Mouse (Mus musculus) c-Kit-positive CD71-negative TER-119-negative erythroid progenitor cells, embryonic 14.5 days (primary cell): Measurements from ENCODE around the gene Dst.
"Not testable (repeated sequence)": the region's sequence is repeated elsewhere in the genome, so short reads cannot be mapped to it uniquely, and the experiment has no call there.

Source experiments
- DNase-seq: peaks from one replicate; pipeline ENCODE4 v3.0.0-alpha.2; 2013; ENCODE audit warnings: low read depth

Gene Dst

GRCm38 (mm10) chr1:34065551-34066048 lies 157.6 kb downstream of the Dst start:
- no peak for DNase-seq

- DNase-seq = not testable (repeated sequence)
Observed at GRCm38 (mm10) chr1:34066401-34066800, 158.4 kb downstream of the Dst start.

DNA sequence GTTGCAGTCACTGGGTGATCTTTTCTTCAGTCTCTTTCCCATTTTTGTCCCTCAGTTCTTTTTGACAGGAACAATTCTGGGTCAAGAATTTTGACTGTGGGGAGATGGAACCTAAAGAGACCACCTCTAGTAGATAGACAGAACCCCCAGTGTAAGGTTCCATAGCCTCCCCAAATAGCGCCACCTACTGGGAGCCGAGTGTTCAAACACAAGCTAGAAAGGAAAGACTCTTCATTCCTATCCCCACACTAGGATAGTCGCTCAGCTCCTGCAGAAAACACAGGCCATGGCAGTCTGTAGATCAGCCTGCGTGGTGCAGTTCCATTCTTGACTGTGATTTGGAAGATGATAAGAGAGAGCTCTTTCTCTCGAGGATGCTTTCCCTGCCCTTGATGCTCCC lies 160.3 kb downstream of the Dst start:
- no peak for DNase-seq

DNA sequence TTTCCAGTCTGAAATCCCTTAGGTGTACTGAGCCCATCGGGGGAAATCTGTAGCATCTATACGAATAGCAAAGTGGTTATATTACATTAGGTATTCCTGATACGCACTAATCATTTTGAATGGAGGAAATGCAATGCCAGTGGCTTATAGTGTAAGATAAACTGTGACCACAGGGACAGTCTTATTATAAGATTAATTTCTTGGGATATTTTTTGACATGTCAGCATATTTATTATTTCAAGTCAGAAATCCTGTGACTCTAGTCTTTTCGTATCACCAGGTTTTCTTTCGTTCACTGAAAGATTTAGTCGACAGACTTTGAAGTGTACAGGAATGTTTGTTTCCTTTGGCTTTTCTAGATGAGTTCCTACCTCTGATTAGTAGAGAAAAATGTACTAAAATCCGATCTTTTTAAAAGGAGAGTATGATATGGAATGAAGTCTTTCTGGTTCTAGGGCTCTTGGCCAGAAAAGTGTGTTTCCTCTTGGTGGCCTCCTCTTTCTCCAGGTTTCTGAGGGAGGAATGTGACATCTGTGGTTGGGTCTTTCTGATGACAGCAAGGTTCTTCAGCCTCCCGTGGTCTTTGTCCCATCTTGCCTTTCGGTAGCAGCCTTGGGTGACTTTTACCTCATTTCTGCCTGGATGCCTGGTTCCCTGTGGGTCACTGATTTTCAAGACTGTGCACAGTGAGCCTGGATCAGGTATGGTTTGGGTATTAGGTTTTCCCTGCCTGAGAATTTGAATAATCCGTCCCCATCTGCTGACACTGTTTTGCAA lies 161.7 kb downstream of the Dst start:
- no peak for DNase-seq

DNA sequence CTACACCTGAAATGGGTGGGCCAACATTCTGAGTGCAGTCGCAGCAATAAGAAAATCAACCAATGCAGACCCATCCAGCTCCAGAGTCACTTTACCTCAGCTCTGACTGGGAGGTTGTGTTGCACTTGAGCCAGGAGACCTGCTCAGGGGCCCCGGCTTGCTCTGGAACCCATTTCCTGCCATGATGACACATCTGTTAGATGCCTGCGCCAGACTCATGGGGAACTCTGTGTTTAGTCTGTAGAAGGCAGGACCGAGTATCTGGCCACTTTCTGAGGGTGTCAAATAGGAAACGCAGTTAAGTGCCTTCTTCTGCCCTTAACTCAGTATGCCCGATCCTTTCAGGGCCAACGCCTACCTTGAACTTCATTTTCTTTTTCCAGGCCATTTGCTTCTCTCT lies 162.4 kb downstream of the Dst start:
- no peak for DNase-seq

GRCm38 (mm10) chr1:34070991-34071639 lies 163.1 kb downstream of the Dst start:
- no peak for DNase-seq

DNA sequence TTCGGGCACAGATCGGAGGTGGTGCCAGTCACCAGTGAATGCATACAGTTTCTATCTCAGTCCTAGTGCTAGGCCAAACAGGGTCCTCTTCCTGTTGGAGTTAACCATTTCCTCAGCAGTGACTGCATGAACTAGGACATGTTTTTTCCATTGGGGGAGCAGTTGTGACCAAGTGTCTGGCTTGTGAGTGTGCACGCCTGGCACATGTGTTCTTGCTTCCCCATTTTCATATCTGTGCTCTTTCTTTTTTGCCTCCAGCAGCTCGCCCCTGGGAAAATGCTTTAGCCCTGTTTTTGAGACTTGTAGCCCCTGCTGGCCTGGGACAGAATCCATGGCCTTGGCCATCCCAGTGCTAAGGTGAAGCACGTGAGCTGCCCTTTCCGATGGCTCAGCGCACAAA lies 164.2 kb downstream of the Dst start:
- no peak for DNase-seq

DNA sequence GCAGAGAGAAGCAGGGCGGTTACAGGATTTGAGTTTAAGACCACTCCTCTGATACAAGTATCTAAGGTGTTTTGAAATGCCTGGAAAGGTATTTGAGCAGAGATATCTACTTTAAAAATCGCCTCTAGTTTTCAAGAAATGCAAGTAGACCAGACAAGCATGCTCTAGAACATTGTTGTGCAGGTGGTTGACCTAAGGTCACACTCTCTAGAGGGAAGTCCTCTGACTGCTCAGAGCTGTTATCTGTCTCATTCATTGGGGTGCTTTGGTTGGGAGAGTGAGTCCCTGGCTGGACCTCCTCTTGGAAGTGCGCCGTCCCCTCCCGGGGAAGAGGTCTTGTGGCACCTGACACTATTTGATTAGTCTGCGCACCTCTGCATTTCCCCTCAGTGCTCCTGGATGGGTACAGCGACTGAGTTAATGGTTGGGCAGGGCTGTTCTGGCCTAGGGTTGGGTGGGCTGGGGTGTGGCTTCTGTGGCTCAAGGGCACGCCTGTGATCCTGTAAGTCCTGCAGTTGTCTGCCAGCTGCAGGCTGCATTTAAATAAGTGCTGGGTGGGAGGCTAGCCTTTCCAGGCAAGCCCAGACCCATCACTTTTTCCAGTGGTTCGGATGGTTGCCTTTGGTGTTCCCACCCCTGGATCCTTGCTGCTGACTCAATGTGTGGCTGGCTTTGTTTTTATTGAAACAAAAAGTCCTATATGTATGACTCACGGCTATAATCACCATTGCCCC lies 165.6 kb downstream of the Dst start:
- DNase-seq = no peak

DNA sequence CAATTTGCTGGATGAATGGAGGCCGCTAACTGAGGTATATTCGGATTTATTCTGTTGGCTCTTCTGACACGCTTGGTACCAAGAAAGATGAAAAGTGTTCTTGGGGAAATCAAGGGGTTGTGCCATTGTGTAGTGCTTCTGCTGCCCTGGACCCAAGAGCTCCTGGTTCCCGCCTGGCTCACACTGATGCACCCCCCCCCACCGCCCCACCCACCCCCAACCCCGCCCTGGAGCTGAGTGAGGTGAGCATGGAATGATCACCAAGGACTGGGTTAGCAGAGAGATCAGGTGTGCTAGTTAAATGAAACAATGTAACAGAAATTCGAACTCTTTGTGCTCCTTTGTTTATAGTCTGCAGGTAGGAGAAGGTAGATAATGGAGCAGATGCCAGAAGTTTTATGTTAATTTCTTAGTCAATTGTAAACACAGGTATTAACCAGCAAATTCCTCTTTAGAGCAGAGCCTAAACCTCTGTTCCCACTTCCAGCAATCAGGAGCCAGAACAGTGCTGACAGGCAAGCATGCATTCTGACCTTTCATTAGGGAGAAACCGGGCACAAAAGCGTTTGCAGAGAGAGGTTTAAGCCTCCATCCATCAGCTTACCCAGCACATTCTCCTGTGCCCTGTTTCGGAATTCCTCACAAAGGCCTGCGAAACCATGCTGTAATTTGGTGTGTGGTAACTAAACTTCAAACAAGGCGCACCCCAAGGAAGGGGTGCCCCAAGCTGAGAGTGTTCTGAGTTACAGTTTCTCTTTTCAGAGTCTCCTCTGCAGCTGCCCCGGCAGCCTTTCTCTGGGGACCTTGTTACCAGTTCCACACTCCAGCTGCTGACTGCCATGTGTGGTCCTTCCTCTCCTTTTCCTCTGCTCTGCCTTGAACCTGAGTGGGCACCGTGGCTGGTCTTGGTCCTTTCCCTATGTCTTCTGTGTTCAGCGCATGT lies 166.5 kb downstream of the Dst start:
- DNase-seq = no peak

DNA sequence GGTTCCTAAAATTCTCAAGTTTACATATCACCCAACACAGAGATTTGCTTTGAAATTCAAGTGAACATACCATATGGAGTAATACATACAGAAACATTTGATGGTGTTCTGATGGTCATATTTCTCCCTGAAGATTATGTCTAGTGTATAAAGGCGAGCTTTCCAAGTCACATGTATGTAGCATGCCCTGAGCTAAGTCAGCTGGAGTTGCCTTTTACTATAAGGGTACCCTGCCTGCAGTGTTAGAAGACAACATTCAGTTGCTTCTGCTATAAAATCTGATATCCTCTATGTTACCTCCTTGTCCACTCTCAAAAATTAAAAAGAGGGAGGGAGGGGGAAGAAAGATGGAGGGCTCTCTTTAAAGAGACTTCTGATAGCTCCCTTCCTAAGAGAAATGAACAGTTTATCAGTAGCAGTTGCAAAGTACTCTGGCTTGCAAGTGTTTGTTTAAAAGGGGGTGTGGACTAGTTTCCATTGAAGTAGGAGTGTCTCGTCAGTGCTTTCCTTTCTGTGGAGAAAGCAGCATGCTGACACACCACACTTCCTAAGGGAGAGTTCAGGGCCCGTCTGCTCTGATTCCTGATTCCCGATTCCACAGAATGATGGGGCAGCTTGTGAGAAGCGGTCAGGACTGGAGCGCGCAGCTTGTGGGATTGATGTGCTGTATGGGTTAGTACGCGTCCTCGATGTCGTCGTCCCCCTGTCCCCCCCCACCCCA lies 168.8 kb downstream of the Dst start:
- DNase-seq = no peak

DNA sequence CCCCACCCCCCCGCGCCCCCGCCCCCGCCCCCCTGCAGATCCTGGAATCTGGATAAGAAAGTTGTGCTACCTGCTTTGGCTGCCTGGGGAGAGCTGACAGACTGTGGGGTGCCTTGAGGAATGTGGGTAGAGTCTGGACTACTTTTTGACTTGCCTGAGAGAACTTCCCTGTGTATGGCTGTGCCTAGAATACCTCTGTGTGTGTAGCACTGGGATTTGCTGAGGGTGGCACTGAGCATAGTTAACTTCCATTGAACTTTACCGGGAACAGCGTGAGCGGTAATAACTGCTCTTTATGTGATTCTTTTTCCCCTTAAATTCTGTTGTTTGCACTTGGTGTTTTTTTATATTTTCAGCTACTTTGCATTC lies 169.4 kb downstream of the Dst start:
- no peak for DNase-seq

- DNase-seq = no peak
Observed at GRCm38 (mm10) chr1:34077941-34078340, 169.9 kb downstream of the Dst start.

DNA sequence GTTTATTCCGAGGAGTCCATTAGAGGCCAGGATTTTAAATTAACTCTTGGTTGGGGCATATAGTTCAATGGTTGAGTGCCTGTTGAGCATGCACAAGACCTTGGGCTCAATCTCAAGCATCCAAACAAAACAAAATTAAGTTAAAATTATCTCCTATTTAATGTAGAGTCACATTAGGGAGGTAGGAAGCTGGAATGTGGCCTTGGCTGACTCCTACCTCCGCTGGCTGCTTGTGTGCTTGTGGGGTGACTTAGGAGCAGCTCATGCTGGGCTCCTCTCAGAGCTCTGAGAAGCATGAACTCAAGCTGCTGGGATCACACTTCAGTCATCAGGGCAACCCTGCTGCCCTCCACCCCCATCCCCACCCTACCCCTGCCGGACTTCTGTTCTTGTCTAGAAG lies 181.0 kb downstream of the Dst start:
- no peak for DNase-seq

DNA sequence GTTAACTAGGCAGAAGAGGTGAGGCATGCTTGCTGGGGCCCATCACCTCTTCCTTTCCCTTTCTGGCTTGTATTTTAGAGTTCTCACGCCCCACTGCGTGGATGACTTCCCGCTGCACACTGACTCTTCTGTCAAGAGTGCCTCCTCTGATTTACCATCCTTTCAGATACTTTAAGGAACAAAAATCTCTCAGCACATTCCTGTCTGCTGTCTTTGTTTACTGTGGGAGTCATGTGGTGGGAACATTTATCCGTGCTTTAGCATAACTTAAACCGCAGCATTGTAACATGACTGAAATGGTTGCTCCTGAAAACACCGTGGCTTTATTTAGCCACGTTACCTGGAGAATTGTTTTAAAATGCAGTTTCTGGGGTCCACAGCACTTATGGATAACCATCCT lies 182.7 kb downstream of the Dst start:
- no peak for DNase-seq

GRCm38 (mm10) chr1:34093652-34094051 lies 185.6 kb downstream of the Dst start:
- DNase-seq = no peak

DNA sequence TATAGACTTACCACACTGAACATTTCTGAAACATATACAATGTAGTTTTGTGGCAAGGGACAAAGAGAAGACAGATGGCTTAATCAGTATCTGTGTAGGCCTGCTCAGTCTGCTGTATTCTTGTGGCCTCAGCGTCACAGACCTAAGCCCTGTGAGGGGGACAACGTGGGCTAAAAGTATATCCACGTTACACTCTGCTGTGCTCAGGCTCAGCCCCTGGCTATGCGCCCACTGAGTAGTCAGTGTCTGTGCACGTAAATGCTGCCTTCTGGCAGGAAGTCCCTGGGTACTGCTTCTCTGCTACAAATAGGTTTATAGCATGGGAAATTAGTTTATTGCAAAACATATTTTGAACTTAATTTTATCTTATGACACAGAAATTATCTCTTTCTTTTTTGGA lies 186.3 kb downstream of the Dst start:
- DNase-seq = no peak

GRCm38 (mm10) chr1:34095173-34095572 lies 187.1 kb downstream of the Dst start:
- no peak for DNase-seq

- DNase-seq = no peak
Observed at GRCm38 (mm10) chr1:34096923-34097322, 188.9 kb downstream of the Dst start.

DNA sequence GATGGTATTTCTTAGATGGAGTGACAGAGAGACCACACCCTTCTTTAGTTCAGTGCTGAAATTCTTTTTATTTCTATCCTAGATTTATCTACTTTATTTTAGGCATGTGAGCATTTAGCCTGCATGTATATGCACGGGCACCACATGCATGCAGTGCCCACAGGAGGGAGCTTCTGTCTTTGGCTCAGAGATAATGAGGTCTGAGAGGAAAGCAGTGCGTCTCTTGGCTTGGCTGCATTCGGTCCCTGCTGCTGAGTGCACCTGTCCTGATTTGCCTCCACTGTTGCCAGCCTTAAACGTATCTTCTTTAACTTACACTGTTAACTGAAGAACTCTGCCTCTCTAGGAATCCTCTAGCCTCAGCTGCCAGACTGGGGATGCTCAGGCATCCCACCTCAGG lies 189.6 kb downstream of the Dst start:
- DNase-seq = no peak

GRCm38 (mm10) chr1:34099439-34099838 lies 191.4 kb downstream of the Dst start:
- no peak for DNase-seq

GRCm38 (mm10) chr1:34100385-34100784 lies 192.4 kb downstream of the Dst start:
- no peak for DNase-seq
